Mouse (Mus musculus): ENCODE results near the gene Cep41. TPM values are rescaled to one million over a fixed set of nuclear protein-coding genes. Genes with fewer than 3 reads are reported as not detected.

Gene Cep41
- total and polyA plus RNA-seq, 2 experiments from 2014 or later, result 8.2 to 9.8 TPM

DNA sequence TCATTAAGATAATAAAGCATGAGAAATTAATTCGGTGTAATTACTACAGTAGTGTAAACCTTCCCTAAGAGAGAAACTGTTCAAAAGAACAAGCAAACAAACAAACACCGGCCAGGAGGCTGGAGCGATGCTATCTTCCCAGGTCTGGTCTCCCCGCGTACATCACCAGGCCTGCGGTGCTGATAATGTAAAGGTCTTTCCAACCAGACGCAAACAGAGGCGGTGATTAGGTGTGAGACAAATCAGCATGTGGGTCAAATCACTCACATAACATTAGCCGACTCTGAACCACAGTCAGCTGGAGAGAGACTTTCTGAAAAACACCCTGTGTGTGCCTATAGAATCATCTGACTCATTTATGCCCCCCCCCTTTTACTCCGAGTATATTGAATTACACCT lies 17.8 kb upstream of the Cep41 start:
- H3K9ac ChIP-seq (replicated peaks; ENCODE audit: low read length), result no peak overlapping the region
- WGBS, result 67% methylated on average over 10 of the region's 10 CpGs
- no peaks in the 10 kb centered on the region for H3K4me1 ChIP-seq (ENCODE audit: insufficient read depth, low read length)
- TF ChIP-seq CTCF (IDR thresholded peaks at IDR 0.05; ENCODE audit: low read depth), result no peak
- no peaks in the 10 kb centered on the region for H3K9me3 ChIP-seq (ENCODE audit: low read length)
- no peak overlapping the region for H3K4me3 ChIP-seq (ENCODE audit: low read length)
- DNase-seq (ENCODE audit: low spot score) (no peak), ATAC-seq (no peak)
- H3K27ac ChIP-seq, result no peak overlapping the region
- no peaks in the 10 kb centered on the region for H3K36me3 ChIP-seq (ENCODE audit: insufficient read depth, low read length)
- no peaks in the 10 kb centered on the region for H3K27me3 ChIP-seq (ENCODE audit: insufficient read depth, low read length)
- no peak overlapping the region for H3K4me2 ChIP-seq (ENCODE audit: low read depth, low read length)

DNA sequence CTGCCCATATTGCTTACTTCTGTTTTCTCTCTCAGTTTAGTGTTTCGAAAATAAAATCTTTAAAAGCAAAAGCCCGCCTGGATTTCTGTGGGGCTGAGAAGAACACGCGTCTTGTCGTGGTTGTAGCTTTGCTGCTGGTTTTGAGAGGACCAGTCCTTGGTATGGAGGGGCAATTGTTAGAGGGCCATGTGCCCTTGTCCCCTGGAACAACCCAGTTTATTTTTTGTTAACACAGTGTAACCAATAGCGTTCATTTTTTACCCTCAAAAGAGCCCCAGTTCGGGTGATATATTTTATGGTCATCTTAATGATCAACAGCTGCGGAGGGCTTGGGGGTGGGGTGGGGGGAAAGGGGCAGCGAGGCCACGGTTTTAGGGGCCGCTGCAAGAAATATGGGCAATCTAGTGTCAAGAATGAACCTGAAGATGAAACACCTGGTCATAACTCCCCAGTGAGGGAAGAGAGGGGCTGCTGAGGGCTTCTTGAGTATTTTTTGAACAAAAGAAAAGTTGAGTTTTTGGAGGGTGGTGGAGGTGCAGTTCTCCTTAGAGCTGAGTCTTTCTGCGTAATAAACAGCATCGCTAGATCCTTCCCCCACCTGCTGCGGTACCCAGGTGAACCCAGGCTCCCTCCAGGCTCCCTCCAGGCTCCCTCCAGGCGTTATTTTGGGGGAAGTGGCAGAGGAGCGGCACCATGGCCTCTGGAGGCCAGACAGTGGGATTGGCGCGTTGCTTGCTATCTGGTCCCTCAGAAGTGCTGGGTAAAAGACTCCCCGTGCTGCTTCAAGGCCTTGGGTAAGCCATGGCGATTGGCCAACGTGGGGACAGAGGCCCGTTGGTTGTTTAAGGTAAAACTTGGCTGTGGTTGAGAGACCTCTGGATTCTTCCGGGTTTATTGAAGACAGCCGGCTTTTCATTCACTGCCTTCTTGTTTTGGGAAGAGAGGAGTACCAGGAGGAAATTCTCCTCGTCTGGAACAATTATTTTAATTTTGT lies 17.1 kb upstream of the Cep41 start:
- H3K9ac ChIP-seq (replicated peaks; ENCODE audit: low read length), result no peak overlapping the region
- H3K4me1 ChIP-seq (ENCODE audit: insufficient read depth, low read length), result no peaks in the 10 kb centered on the region
- H3K9me3 ChIP-seq (ENCODE audit: low read length), result no peaks in the 10 kb centered on the region
- no peaks in the 10 kb centered on the region for H3K27me3 ChIP-seq (ENCODE audit: insufficient read depth, low read length)
- 71% methylated on average over 25 of the region's 25 CpGs for WGBS
- H3K4me2 ChIP-seq (ENCODE audit: low read depth, low read length), result no peak overlapping the region
- H3K4me3 ChIP-seq (ENCODE audit: low read length), result no peak overlapping the region
- ATAC-seq (no peak), DNase-seq (ENCODE audit: low spot score) (no peak)
- TF ChIP-seq CTCF (IDR thresholded peaks at IDR 0.05; ENCODE audit: low read depth), result no peak
- no peak overlapping the region for H3K27ac ChIP-seq
- H3K36me3 ChIP-seq (ENCODE audit: insufficient read depth, low read length), result no peaks in the 10 kb centered on the region

DNA sequence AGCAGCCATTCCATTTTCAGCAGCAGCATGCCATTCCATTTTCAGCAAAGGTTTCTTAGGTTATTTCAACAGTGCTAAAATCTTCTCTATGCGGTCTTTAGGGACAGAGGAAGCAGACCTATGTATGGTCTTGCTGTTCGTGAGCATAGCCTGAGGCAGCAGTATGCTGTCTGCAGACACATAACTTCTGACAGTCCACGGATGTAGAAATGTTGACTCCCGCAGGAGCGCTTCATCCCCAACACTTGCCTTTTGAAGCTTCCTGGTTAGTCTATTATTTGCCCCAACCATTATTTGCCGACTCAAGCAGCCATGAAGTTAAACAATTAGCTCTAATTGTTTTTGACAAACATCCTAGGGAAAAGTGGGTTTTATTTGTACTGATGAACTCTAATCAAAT lies 15.6 kb upstream of the Cep41 start:
- no peaks in the 10 kb centered on the region for H3K9me3 ChIP-seq (ENCODE audit: low read length)
- no peak overlapping the region for H3K9ac ChIP-seq (replicated peaks; ENCODE audit: low read length)
- H3K27me3 ChIP-seq (ENCODE audit: insufficient read depth, low read length), result no peaks in the 10 kb centered on the region
- no peak for TF ChIP-seq CTCF (IDR thresholded peaks at IDR 0.05; ENCODE audit: low read depth)
- no peak overlapping the region for H3K4me3 ChIP-seq (ENCODE audit: low read length)
- no peak for DNase-seq (ENCODE audit: low spot score)
- no peak overlapping the region for H3K4me2 ChIP-seq (ENCODE audit: low read depth, low read length)
- H3K36me3 ChIP-seq (ENCODE audit: insufficient read depth, low read length), result no peaks in the 10 kb centered on the region
- H3K27ac ChIP-seq, result no peak overlapping the region
- WGBS, result 38% methylated on average over 6 of the region's 6 CpGs
- H3K4me1 ChIP-seq (ENCODE audit: insufficient read depth, low read length), result no peaks in the 10 kb centered on the region
- no peak for ATAC-seq

DNA sequence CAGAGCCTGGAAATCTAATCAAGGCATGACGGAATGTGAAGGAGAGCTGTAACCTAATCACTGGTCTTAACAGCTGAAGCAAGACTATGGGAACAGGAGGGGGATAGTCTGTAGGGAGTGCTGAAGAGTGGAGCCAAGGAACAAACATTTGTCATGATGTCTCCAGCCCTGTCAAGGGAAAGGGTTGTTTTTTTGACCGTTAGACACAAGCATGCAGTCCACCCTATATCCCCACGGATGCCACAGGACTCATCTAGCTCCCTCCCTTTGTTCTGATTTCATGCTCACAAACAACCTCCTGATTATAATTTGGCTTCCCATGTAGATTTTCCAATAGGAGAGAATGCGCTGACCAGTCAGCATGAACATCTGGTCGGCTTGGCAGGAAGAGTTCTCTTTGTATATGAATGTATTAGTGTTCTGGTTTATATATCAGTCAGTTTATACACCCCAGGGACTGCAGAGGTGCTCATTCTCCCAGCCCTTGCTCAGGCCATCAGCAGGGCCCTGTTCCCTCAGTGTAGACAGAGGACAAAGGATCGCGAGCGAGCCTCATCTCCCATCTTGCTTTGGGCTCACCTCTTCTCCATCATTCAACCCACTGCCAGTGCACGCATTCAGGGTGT lies 10.5 kb upstream of the Cep41 start:
- TF ChIP-seq CTCF (IDR thresholded peaks at IDR 0.05; ENCODE audit: low read depth), result no peak
- ATAC-seq, result no peak
- Histone ChIP-seq H3K36me3 (ENCODE audit: insufficient read depth, low read length) (no peaks in the 10 kb centered on the region), H3K4me3 (ENCODE audit: low read length) (no peak overlapping the region), H3K9me3 (ENCODE audit: low read length) (no peaks in the 10 kb centered on the region), H3K4me2 (ENCODE audit: low read depth, low read length) (no peak overlapping the region), H3K27ac (no peak overlapping the region), H3K27me3 (ENCODE audit: insufficient read depth, low read length) (no peaks in the 10 kb centered on the region), H3K4me1 (ENCODE audit: insufficient read depth, low read length) (no peaks in the 10 kb centered on the region), H3K9ac (replicated peaks; ENCODE audit: low read length) (no peak overlapping the region)
- DNase-seq (ENCODE audit: low spot score), result no peak
- 80% methylated on average over 9 of the region's 9 CpGs for WGBS

DNA sequence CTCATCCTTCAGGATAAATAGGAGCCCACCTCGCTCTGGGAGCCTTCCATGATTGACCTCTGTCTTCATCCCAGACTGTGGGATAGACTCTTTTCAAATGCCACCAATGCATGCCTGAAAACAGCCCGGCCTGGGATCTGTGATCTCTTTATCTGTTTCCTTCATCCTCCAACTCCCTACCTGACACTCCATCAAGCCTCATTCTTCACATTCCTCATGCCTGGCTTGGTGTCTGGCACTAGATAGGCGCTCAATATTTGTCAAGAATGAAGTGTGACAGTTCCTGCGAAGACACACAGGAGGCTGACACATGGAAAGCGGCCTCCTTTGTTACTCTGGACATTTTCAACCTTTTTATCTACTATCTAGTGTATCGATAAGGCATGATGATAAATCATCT lies 9.9 kb upstream of the Cep41 start:
- H3K4me2 ChIP-seq (ENCODE audit: low read depth, low read length), result no peak overlapping the region
- DNase-seq (ENCODE audit: low spot score) (no peak), ATAC-seq (no peak)
- H3K27ac ChIP-seq, result no peak overlapping the region
- H3K9me3 ChIP-seq (ENCODE audit: low read length), result no peaks in the 10 kb centered on the region
- no peak overlapping the region for H3K4me3 ChIP-seq (ENCODE audit: low read length)
- WGBS, result 73% methylated on average over 6 of the region's 6 CpGs
- H3K27me3 ChIP-seq (ENCODE audit: insufficient read depth, low read length), result no peaks in the 10 kb centered on the region
- no peaks in the 10 kb centered on the region for H3K36me3 ChIP-seq (ENCODE audit: insufficient read depth, low read length)
- TF ChIP-seq CTCF (IDR thresholded peaks at IDR 0.05; ENCODE audit: low read depth), result no peak
- no peak overlapping the region for H3K9ac ChIP-seq (replicated peaks; ENCODE audit: low read length)
- no peaks in the 10 kb centered on the region for H3K4me1 ChIP-seq (ENCODE audit: insufficient read depth, low read length)

DNA sequence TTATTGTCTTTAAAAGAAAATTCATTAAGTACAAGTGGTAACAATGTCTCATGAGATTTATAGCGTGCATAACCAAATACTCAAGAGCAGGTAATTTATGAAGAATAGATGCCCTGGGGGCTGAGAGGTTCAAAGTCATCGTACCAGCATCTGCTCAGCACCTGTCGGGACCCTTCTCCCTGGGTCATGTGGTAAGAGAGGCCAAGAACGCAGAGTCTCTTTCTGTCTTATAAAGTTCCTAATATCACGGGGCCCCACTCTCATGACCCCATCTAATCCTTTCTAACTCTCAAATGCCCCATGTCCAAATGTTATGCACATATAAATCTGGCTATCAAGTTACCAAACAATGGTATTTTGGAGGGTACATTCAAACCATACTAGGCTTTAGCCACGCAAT lies 9.3 kb upstream of the Cep41 start:
- no peak for TF ChIP-seq CTCF (IDR thresholded peaks at IDR 0.05; ENCODE audit: low read depth)
- no peak overlapping the region for H3K4me2 ChIP-seq (ENCODE audit: low read depth, low read length)
- H3K27ac ChIP-seq, result no peak overlapping the region
- H3K4me1 ChIP-seq (ENCODE audit: insufficient read depth, low read length), result no peaks in the 10 kb centered on the region
- no peaks in the 10 kb centered on the region for H3K27me3 ChIP-seq (ENCODE audit: insufficient read depth, low read length)
- H3K4me3 ChIP-seq (ENCODE audit: low read length), result no peak overlapping the region
- 77% methylated on average over 6 of the region's 6 CpGs for WGBS
- ATAC-seq, result no peak
- no peaks in the 10 kb centered on the region for H3K9me3 ChIP-seq (ENCODE audit: low read length)
- no peaks in the 10 kb centered on the region for H3K36me3 ChIP-seq (ENCODE audit: insufficient read depth, low read length)
- no peak for DNase-seq (ENCODE audit: low spot score)
- H3K9ac ChIP-seq (replicated peaks; ENCODE audit: low read length), result no peak overlapping the region

DNA sequence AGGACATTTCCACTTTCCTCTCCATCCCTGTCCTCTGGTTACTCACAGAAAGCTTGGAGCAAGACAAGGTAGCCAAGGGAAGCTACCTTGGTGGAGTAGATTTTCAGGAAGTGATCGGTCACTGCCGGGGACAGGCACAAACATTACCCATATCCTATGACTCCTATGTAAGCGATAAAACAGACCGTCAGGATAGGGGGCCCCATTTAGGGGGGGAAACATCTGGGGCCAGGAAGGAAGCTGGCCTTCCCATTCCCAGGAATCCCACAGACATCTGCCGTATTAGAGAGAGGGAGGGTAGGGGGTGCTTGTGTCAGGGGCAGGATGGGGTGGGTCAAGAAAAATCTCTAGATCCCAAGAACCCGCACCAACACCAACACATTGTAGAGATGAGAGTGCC lies 6.6 kb upstream of the Cep41 start:
- Histone ChIP-seq H3K27me3 (ENCODE audit: insufficient read depth, low read length) (no peaks in the 10 kb centered on the region), H3K4me3 (ENCODE audit: low read length) (no peak overlapping the region), H3K36me3 (ENCODE audit: insufficient read depth, low read length) (no peaks in the 10 kb centered on the region), H3K4me1 (ENCODE audit: insufficient read depth, low read length) (no peaks in the 10 kb centered on the region), H3K27ac (no peak overlapping the region), H3K9me3 (ENCODE audit: low read length) (no peaks in the 10 kb centered on the region), H3K9ac (replicated peaks; ENCODE audit: low read length) (no peak overlapping the region), H3K4me2 (ENCODE audit: low read depth, low read length) (no peak overlapping the region)
- WGBS, result 86% methylated on average over 6 of the region's 6 CpGs
- DNase-seq (ENCODE audit: low spot score), result no peak
- TF ChIP-seq CTCF (IDR thresholded peaks at IDR 0.05; ENCODE audit: low read depth), result no peak
- ATAC-seq, result no peak
